Mouse (Mus musculus): ENCODE measurements around the gene Slc44a4. TPM values are rescaled to one million over a fixed set of nuclear protein-coding genes. Genes with fewer than 3 reads are reported as not detected.

Gene Slc44a4
- polyA plus RNA-seq, 1 experiment from 2014 or later: not detected

DNA sequence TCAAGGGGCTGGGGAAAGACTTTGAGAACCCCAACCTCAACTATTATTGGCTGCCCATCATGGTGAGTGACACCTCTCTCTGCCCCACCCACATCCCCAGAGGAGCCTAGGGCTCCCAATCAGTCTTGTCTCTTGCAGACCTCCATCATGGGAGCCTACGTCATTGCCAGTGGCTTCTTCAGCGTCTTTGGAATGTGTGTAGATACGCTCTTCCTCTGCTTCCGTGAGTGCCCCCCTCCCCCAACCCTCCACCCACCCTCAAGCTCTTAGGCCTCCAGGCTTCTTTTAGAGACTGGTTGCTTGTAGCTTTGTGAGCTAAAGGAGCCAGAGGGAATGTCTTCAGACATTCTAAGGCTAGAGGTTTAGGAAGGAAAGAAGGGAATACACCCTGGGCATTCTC, 14.6 kb downstream of the Slc44a4 start:
- WGBS: 80% methylated on average over 4 of the region's 4 CpGs
- H3K27me3 ChIP-seq (ENCODE audit: control insufficient read depth, insufficient read depth, low read length): no peaks in the 10 kb centered on the region
- no peak for ATAC-seq (ENCODE audit: insufficient number of reproducible peaks, low FRiP score, low TSS enrichment, low read depth)
- H3K27ac ChIP-seq (replicated peaks; ENCODE audit: low read depth, low read length): no peak overlapping the region
- H3K4me1 ChIP-seq (ENCODE audit: control insufficient read depth, insufficient read depth, low read length): peaks cover 4% of the 10 kb centered on the region
- no peaks in the 10 kb centered on the region for H3K36me3 ChIP-seq (ENCODE audit: control insufficient read depth, insufficient read depth, low read length)
- no peaks in the 10 kb centered on the region for H3K9me3 ChIP-seq (ENCODE audit: control insufficient read depth, low read length)
- no peak for DNase-seq (ENCODE audit: low spot score)
- no peak overlapping the region for H3K4me2 ChIP-seq (ENCODE audit: low read depth, severe bottlenecking)
- H3K4me3 ChIP-seq (ENCODE audit: low read depth, low read length): no peak overlapping the region
- no peak overlapping the region for H3K9ac ChIP-seq (ENCODE audit: low read length)

GRCm38 (mm10) chr17:34931061-34931734, 16.9 kb downstream of the Slc44a4 start, which contains the start of gene Neu1:
TSS of gene Neu1 (plus strand) at chr17:34931253.
- WGBS: under 1% methylated on average over 38 of the region's 38 CpGs
- H3K27ac ChIP-seq (replicated peaks; ENCODE audit: low read depth, low read length): no peak within 1 kb of the TSS
- H3K9ac ChIP-seq (ENCODE audit: low read length): peak within 1 kb of the TSS; percentile 72
- peak; percentile 95 for ATAC-seq (ENCODE audit: insufficient number of reproducible peaks, low FRiP score, low TSS enrichment, low read depth)
- H3K36me3 ChIP-seq (ENCODE audit: control insufficient read depth, insufficient read depth, low read length): no peaks in the 10 kb centered on the region
- H3K4me2 ChIP-seq (ENCODE audit: low read depth, severe bottlenecking): peak within 1 kb of the TSS; percentile 98
- peak within 1 kb of the TSS; percentile 76 for H3K4me3 ChIP-seq (ENCODE audit: low read depth, low read length)
- no peaks in the 10 kb centered on the region for H3K9me3 ChIP-seq (ENCODE audit: control insufficient read depth, low read length)
- H3K27me3 ChIP-seq (ENCODE audit: control insufficient read depth, insufficient read depth, low read length): no peaks in the 10 kb centered on the region
- peaks cover 4% of the 10 kb centered on the region for H3K4me1 ChIP-seq (ENCODE audit: control insufficient read depth, insufficient read depth, low read length)
- DNase-seq (ENCODE audit: low spot score): peak; percentile 97

DNA sequence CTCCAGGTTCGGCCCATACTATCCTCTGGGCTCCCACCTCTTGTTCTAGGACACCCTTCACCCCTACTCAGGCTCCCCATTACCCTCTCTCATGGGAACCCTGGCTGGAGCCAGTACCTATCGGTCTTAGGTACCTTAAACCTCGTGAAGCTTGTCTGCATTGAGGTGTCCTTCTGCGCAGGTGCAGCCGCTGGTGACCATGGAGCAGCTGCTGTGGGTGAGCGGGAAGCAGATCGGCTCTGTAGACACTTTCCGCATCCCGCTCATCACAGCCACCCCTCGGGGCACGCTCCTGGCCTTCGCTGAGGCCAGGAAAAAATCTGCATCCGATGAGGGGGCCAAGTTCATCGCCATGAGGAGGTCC, 17.5 kb downstream of the Slc44a4 start:
- Histone ChIP-seq H3K9ac (ENCODE audit: low read length) (peak overlapping the region; percentile 72), H3K4me2 (ENCODE audit: low read depth, severe bottlenecking) (peak overlapping the region; percentile 98), H3K4me1 (ENCODE audit: control insufficient read depth, insufficient read depth, low read length) (peaks cover 4% of the 10 kb centered on the region), H3K4me3 (ENCODE audit: low read depth, low read length) (peak overlapping the region; percentile 76), H3K27me3 (ENCODE audit: control insufficient read depth, insufficient read depth, low read length) (no peaks in the 10 kb centered on the region), H3K9me3 (ENCODE audit: control insufficient read depth, low read length) (no peaks in the 10 kb centered on the region), H3K27ac (replicated peaks; ENCODE audit: low read depth, low read length) (no peak overlapping the region), H3K36me3 (ENCODE audit: control insufficient read depth, insufficient read depth, low read length) (no peaks in the 10 kb centered on the region)
- DNase-seq (ENCODE audit: low spot score): no peak
- ATAC-seq (ENCODE audit: insufficient number of reproducible peaks, low FRiP score, low TSS enrichment, low read depth): no peak
- 10% methylated on average over 14 of the region's 14 CpGs for WGBS

DNA sequence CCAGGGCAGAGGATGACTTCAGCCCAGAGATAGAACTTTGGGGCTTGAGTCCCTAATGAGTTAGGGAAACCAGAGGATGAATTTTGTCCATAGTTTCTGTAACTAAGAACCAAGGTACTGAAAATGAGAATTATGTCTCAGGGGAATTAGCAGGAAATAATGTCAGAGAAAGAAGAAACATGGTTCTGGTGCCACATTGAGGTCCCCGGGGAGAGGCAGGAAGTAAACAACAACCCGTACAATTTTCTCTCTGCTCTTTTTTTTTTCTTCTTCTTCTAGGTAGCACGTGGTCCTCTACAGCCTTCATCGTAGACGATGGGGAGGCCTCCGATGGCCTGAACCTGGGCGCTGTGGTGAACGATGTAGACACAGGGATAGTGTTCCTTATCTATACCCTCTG, 18.0 kb downstream of the Slc44a4 start:
- no peak overlapping the region for H3K27ac ChIP-seq (replicated peaks; ENCODE audit: low read depth, low read length)
- peaks cover 4% of the 10 kb centered on the region for H3K4me1 ChIP-seq (ENCODE audit: control insufficient read depth, insufficient read depth, low read length)
- H3K4me2 ChIP-seq (ENCODE audit: low read depth, severe bottlenecking): peak overlapping the region; percentile 98
- peak overlapping the region; percentile 76 for H3K4me3 ChIP-seq (ENCODE audit: low read depth, low read length)
- H3K9ac ChIP-seq (ENCODE audit: low read length): peak overlapping the region; percentile 72; the same call in 1 of the 2 replicates
- WGBS: 94% methylated on average over 8 of the region's 8 CpGs
- no peaks in the 10 kb centered on the region for H3K27me3 ChIP-seq (ENCODE audit: control insufficient read depth, insufficient read depth, low read length)
- DNase-seq (ENCODE audit: low spot score) (no peak), ATAC-seq (ENCODE audit: insufficient number of reproducible peaks, low FRiP score, low TSS enrichment, low read depth) (no peak)
- H3K36me3 ChIP-seq (ENCODE audit: control insufficient read depth, insufficient read depth, low read length): no peaks in the 10 kb centered on the region
- H3K9me3 ChIP-seq (ENCODE audit: control insufficient read depth, low read length): no peaks in the 10 kb centered on the region

DNA sequence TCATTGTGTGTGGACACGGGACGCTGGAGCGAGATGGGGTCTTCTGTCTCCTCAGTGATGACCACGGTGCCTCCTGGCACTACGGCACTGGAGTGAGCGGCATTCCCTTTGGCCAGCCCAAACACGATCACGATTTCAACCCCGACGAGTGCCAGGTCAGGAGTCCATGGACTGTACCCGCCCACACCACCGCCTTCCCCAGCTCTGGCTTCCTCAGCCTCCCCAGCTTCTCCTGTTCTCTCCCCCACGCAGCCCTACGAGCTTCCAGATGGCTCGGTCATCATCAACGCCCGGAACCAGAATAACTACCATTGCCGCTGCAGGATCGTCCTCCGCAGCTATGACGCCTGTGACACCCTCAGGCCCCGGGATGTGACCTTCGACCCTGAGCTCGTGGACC, 19.8 kb downstream of the Slc44a4 start:
- no peak for ATAC-seq (ENCODE audit: insufficient number of reproducible peaks, low FRiP score, low TSS enrichment, low read depth)
- Histone ChIP-seq H3K27ac (replicated peaks; ENCODE audit: low read depth, low read length) (no peak overlapping the region), H3K4me2 (ENCODE audit: low read depth, severe bottlenecking) (no peak overlapping the region), H3K4me3 (ENCODE audit: low read depth, low read length) (no peak overlapping the region), H3K36me3 (ENCODE audit: control insufficient read depth, insufficient read depth, low read length) (no peaks in the 10 kb centered on the region), H3K27me3 (ENCODE audit: control insufficient read depth, insufficient read depth, low read length) (no peaks in the 10 kb centered on the region), H3K9ac (ENCODE audit: low read length) (no peak overlapping the region), H3K4me1 (ENCODE audit: control insufficient read depth, insufficient read depth, low read length) (peaks cover 4% of the 10 kb centered on the region), H3K9me3 (ENCODE audit: control insufficient read depth, low read length) (no peaks in the 10 kb centered on the region)
- no peak for DNase-seq (ENCODE audit: low spot score)
- 77% methylated on average over 22 of the region's 24 CpGs for WGBS

GRCm38 (mm10) chr17:34934830-34935229, 20.6 kb downstream of the Slc44a4 start:
- no peak for ATAC-seq (ENCODE audit: insufficient number of reproducible peaks, low FRiP score, low TSS enrichment, low read depth)
- H3K9me3 ChIP-seq (ENCODE audit: control insufficient read depth, low read length): no peaks in the 10 kb centered on the region
- H3K4me3 ChIP-seq (ENCODE audit: low read depth, low read length): no peak overlapping the region
- no peak for DNase-seq (ENCODE audit: low spot score)
- H3K4me1 ChIP-seq (ENCODE audit: control insufficient read depth, insufficient read depth, low read length): peaks cover 4% of the 10 kb centered on the region
- no peak overlapping the region for H3K9ac ChIP-seq (ENCODE audit: low read length)
- no peaks in the 10 kb centered on the region for H3K36me3 ChIP-seq (ENCODE audit: control insufficient read depth, insufficient read depth, low read length)
- no peak overlapping the region for H3K27ac ChIP-seq (replicated peaks; ENCODE audit: low read depth, low read length)
- WGBS: 55% methylated on average over 8 of the region's 8 CpGs
- no peak overlapping the region for H3K4me2 ChIP-seq (ENCODE audit: low read depth, severe bottlenecking)
- no peaks in the 10 kb centered on the region for H3K27me3 ChIP-seq (ENCODE audit: control insufficient read depth, insufficient read depth, low read length)

- Histone ChIP-seq H3K36me3 (ENCODE audit: control insufficient read depth, insufficient read depth, low read length) (no peaks in the 10 kb centered on the region), H3K4me2 (ENCODE audit: low read depth, severe bottlenecking) (no peak overlapping the region), H3K27me3 (ENCODE audit: control insufficient read depth, insufficient read depth, low read length) (no peaks in the 10 kb centered on the region), H3K9me3 (ENCODE audit: control insufficient read depth, low read length) (no peaks in the 10 kb centered on the region), H3K4me3 (ENCODE audit: low read depth, low read length) (no peak overlapping the region), H3K9ac (ENCODE audit: low read length) (no peak overlapping the region), H3K4me1 (ENCODE audit: control insufficient read depth, insufficient read depth, low read length) (0 out of 2 replicates have a peak, but pooled peaks cover 4% of the 10 kb centered on the region), H3K27ac (replicated peaks; ENCODE audit: low read depth, low read length) (no peak overlapping the region)
- DNase-seq (ENCODE audit: low spot score) (no peak), ATAC-seq (ENCODE audit: insufficient number of reproducible peaks, low FRiP score, low TSS enrichment, low read depth) (no peak)
- 81% methylated on average over 6 of the region's 6 CpGs for WGBS
Observed at GRCm38 (mm10) chr17:34937960-34938505, 23.8 kb downstream of the Slc44a4 start.

DNA sequence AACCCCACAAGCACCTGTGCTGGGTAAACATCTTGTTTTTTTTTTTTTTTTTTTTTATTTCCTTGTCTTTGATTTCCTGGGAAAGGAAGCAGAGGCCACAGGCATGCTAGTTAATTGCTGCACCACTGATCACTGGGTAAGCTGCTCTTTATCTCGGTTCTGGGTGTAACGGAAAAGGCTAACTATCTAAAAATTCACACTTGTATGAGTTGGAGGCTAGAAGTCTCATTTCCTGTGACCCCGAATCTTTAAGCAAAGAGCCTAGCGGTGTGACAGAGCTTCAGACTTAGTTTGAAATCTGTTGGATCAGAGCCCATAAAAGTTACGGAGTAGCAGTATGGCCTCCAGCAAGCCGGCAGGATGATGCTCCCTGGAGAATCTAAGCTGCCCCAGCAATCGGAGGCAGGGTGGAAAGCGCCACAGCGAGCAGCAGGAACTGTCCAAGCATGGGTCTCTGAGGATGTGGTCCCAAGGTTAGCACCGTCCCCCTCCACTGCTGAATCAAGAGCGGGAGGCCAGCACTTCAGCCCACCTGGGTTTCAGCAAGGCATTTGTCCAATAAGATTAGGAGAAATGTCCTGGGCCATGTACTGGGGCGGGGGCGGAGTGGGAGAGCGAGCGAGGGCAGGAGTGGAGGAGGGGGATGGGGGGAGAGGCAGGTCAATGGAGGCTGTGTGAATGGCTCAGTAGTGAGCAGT, 27.2 kb downstream of the Slc44a4 start:
- 8% methylated on average over 15 of the region's 15 CpGs for WGBS
- Histone ChIP-seq H3K4me3 (ENCODE audit: low read depth, low read length) (peak overlapping the region; percentile 28), H3K9ac (ENCODE audit: low read length) (peak overlapping the region; percentile 55), H3K4me1 (ENCODE audit: control insufficient read depth, insufficient read depth, low read length) (0 out of 2 replicates have a peak, but pooled peaks cover 4% of the 10 kb centered on the region), H3K27ac (replicated peaks; ENCODE audit: low read depth, low read length) (no peak overlapping the region; the same call in 1 of the 2 replicates), H3K9me3 (ENCODE audit: control insufficient read depth, low read length) (no peaks in the 10 kb centered on the region), H3K4me2 (ENCODE audit: low read depth, severe bottlenecking) (peak overlapping the region; percentile 51), H3K27me3 (ENCODE audit: control insufficient read depth, insufficient read depth, low read length) (no peaks in the 10 kb centered on the region), H3K36me3 (ENCODE audit: control insufficient read depth, insufficient read depth, low read length) (no peaks in the 10 kb centered on the region)
- DNase-seq (ENCODE audit: low spot score): peak; percentile 62
- peak; percentile 78; the same call in 1 of the 2 replicates for ATAC-seq (ENCODE audit: insufficient number of reproducible peaks, low FRiP score, low TSS enrichment, low read depth)
